Mouse (Mus musculus): ENCODE measurements around the gene C2cd2l. TPM values are rescaled to one million over a fixed set of nuclear protein-coding genes. Genes with fewer than 3 reads are reported as not detected.
"Not testable (repeated sequence)": the region's sequence is repeated elsewhere in the genome, so short reads cannot be mapped to it uniquely, and the experiment has no call there.

C2cd2l gene
- polyA plus RNA-seq, 1 experiment: 11.8 TPM

GRCm38 (mm10) chr9:44311136-44312134 is 8.7 kb downstream of the C2cd2l start:
- Histone ChIP-seq H3K4me1 (ENCODE audit: control insufficient read depth, insufficient read depth, insufficient read length, low read length) (peaks cover 8% of the 10 kb centered on the region), H3K27ac (replicated peaks; ENCODE audit: low read depth, low read length) (peak overlapping the region; percentile 99), H3K4me3 (ENCODE audit: insufficient read depth, low read depth, low read length) (peak overlapping the region; percentile 48)

DNA sequence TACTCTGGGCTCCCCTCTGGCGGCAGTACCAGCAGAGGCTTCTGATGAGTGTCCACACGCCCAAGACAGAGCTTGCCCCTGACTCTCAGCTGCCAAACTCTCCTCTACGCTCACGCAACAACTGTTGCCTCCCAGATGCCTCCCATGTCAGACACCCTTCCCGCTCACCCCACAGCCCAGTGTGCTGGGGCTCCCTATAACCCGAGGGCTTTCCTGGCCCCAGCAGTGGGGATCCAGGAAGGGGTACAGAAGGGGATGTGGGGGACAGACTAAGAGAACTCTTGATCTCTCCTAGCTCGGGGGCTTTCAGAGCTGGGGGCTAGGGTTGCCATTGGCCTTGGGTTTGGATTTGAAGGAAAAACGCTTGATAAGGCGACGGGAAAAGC is 9.3 kb downstream of the C2cd2l start:
- peak overlapping the region; percentile 48 for H3K4me3 ChIP-seq (ENCODE audit: insufficient read depth, low read depth, low read length)
- peak overlapping the region; percentile 99 for H3K27ac ChIP-seq (replicated peaks; ENCODE audit: low read depth, low read length)
- peaks cover 8% of the 10 kb centered on the region for H3K4me1 ChIP-seq (ENCODE audit: control insufficient read depth, insufficient read depth, insufficient read length, low read length)

- H3K4me3 ChIP-seq (ENCODE audit: insufficient read depth, low read depth, low read length): no peak overlapping the region
- no peak overlapping the region for H3K27ac ChIP-seq (replicated peaks; ENCODE audit: low read depth, low read length)
- peaks cover 8% of the 10 kb centered on the region for H3K4me1 ChIP-seq (ENCODE audit: control insufficient read depth, insufficient read depth, insufficient read length, low read length)
Observed at GRCm38 (mm10) chr9:44309756-44310155, 10.3 kb downstream of the C2cd2l start.

DNA sequence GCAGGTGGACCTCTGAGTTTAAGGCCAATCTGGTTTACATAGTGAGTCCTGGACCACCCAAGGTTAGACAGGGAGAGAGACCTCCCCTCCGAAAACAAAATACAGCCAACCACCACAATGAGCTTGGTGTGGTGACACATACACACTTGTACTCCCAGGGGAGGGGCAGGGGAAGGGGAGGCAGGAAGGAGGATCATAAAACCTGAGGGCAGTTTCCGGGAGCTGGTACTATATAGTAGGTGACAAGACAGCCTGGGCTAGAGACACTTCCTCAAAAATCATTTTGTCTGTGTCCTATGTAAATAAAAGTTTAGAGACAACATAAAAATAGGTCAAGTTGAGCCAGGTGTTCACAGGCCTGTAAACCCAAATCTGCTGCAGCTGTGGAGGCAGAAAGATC is 12.8 kb downstream of the C2cd2l start:
- Histone ChIP-seq H3K4me1 (ENCODE audit: control insufficient read depth, insufficient read depth, insufficient read length, low read length) (peaks cover 11% of the 10 kb centered on the region), H3K27ac (replicated peaks; ENCODE audit: low read depth, low read length) (no peak overlapping the region), H3K4me3 (ENCODE audit: insufficient read depth, low read depth, low read length) (no peak overlapping the region)

GRCm38 (mm10) chr9:44306532-44306931 is 13.6 kb downstream of the C2cd2l start:
- peaks cover 11% of the 10 kb centered on the region for H3K4me1 ChIP-seq (ENCODE audit: control insufficient read depth, insufficient read depth, insufficient read length, low read length)
- H3K4me3 ChIP-seq (ENCODE audit: insufficient read depth, low read depth, low read length): no peak overlapping the region
- H3K27ac ChIP-seq (replicated peaks; ENCODE audit: low read depth, low read length): no peak overlapping the region

GRCm38 (mm10) chr9:44305466-44306079 is 14.5 kb downstream of the C2cd2l start, which contains the start of gene Hinfp:
Hinfp (minus strand) TSS chr9:44305671.
- peak within 1 kb of the TSS; percentile 71 for H3K4me3 ChIP-seq (ENCODE audit: insufficient read depth, low read depth, low read length)
- peaks cover 7% of the 10 kb centered on the region for H3K4me1 ChIP-seq (ENCODE audit: control insufficient read depth, insufficient read depth, insufficient read length, low read length)
- peak within 1 kb of the TSS; percentile 69 for H3K27ac ChIP-seq (replicated peaks; ENCODE audit: low read depth, low read length)

GRCm38 (mm10) chr9:44300001-44300400 is 20.1 kb downstream of the C2cd2l start:
- H3K4me3 ChIP-seq (ENCODE audit: insufficient read depth, low read depth, low read length); H3K4me1 ChIP-seq (ENCODE audit: control insufficient read depth, insufficient read depth, insufficient read length, low read length); H3K27ac ChIP-seq (replicated peaks; ENCODE audit: low read depth, low read length): not testable (repeated sequence)

GRCm38 (mm10) chr9:44292490-44292889 is 27.6 kb downstream of the C2cd2l start:
- H3K4me1 ChIP-seq (ENCODE audit: control insufficient read depth, insufficient read depth, insufficient read length, low read length): peaks cover under 1% of the 10 kb centered on the region; the same call in 1 of the 2 replicates
- H3K27ac ChIP-seq (replicated peaks; ENCODE audit: low read depth, low read length): no peak overlapping the region
- H3K4me3 ChIP-seq (ENCODE audit: insufficient read depth, low read depth, low read length): no peak overlapping the region

GRCm38 (mm10) chr9:44288959-44289291 is 31.2 kb downstream of the C2cd2l start:
- H3K4me3 ChIP-seq (ENCODE audit: insufficient read depth, low read depth, low read length): no peak overlapping the region
- no peak overlapping the region for H3K27ac ChIP-seq (replicated peaks; ENCODE audit: low read depth, low read length)
- H3K4me1 ChIP-seq (ENCODE audit: control insufficient read depth, insufficient read depth, insufficient read length, low read length): peaks cover 4% of the 10 kb centered on the region; the same call in 1 of the 2 replicates

GRCm38 (mm10) chr9:44288076-44288958 is 31.8 kb downstream of the C2cd2l start, which contains the start of gene Abcg4:
Abcg4 (minus strand) TSS chr9:44288615.
- H3K4me1 ChIP-seq (ENCODE audit: control insufficient read depth, insufficient read depth, insufficient read length, low read length): peaks cover 4% of the 10 kb centered on the region; the same call in 1 of the 2 replicates
- peak within 1 kb of the TSS; percentile 57 for H3K4me3 ChIP-seq (ENCODE audit: insufficient read depth, low read depth, low read length)
- H3K27ac ChIP-seq (replicated peaks; ENCODE audit: low read depth, low read length): no peak within 1 kb of the TSS

GRCm38 (mm10) chr9:44287401-44288075 is 32.5 kb downstream of the C2cd2l start:
- H3K4me3 ChIP-seq (ENCODE audit: insufficient read depth, low read depth, low read length): peak overlapping the region; percentile 57
- H3K27ac ChIP-seq (replicated peaks; ENCODE audit: low read depth, low read length): no peak overlapping the region
- peaks cover 4% of the 10 kb centered on the region; the same call in 1 of the 2 replicates for H3K4me1 ChIP-seq (ENCODE audit: control insufficient read depth, insufficient read depth, insufficient read length, low read length)

DNA sequence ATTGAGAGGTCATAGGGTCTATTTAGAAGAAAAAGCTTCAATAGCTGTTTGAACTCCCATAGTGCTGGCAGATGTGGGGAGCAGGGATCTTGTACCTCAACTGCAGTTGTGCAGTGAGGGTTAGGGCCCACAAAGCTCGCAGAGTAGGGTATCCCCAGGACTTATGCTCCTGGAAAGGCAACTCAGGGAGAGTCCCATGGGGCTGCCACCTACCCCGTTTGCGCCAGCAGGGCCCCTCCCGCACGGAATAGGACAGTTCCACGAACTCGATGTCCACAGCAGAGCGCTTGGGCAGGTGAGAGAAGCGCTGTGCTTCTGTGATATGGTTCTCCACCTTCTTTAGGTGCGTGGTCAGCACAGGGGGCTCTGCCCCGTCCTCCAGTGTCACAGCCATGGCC is 33.1 kb downstream of the C2cd2l start:
- H3K4me1 ChIP-seq (ENCODE audit: control insufficient read depth, insufficient read depth, insufficient read length, low read length): peaks cover 4% of the 10 kb centered on the region; the same call in 1 of the 2 replicates
- H3K27ac ChIP-seq (replicated peaks; ENCODE audit: low read depth, low read length): no peak overlapping the region
- H3K4me3 ChIP-seq (ENCODE audit: insufficient read depth, low read depth, low read length): peak overlapping the region; percentile 57

DNA sequence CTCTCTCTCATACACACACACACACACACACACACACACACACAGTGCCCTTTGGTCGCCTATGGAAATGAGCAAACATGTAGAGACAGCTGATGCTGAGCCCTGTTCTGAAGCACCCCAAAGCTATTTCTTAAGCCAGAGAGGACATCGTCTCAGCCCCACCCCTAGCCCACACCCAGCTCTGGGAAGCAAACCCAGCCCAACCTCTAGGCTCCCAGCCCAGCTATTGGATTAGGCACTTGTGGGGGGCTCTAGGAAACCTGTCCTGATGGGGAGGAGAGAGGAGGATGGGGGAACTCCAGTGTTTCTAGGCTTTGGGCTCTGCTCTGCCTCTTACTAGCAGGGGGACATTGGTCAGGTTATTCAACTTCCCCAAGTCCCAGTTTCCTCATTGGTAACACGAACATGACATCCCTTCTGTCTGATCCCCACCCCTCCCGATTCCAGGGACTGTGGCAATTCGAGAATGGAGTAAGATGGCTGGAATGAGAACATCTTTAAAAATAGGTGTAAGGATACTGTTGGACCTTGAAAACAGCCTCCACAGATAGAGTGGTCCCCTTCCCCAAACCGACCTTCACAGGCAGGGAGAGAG is 33.7 kb downstream of the C2cd2l start:
- H3K27ac ChIP-seq (replicated peaks; ENCODE audit: low read depth, low read length): no peak overlapping the region
- H3K4me1 ChIP-seq (ENCODE audit: control insufficient read depth, insufficient read depth, insufficient read length, low read length): peaks cover 4% of the 10 kb centered on the region; the same call in 1 of the 2 replicates
- no peak overlapping the region for H3K4me3 ChIP-seq (ENCODE audit: insufficient read depth, low read depth, low read length)

DNA sequence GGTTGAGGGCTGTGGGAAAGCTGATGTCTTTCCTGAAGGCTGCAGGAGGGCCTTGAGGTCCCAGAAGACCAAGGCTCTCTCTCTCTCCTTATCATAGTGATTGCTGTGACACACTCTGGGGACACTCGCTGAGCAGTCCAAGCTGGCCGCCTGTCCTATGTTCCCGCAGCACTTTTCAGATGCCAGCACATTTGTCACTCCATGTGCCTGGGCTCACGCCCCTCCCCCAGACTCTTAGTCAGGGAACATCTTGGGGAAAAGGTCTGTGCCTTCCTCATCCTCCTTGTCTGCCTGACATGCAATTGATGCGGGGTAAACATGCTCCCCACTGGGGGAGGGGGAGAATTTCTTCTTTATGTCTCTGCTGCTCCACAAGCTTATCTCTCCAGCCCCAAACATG is 36.9 kb downstream of the C2cd2l start:
- no peak overlapping the region for H3K27ac ChIP-seq (replicated peaks; ENCODE audit: low read depth, low read length)
- no peak overlapping the region for H3K4me3 ChIP-seq (ENCODE audit: insufficient read depth, low read depth, low read length)
- H3K4me1 ChIP-seq (ENCODE audit: control insufficient read depth, insufficient read depth, insufficient read length, low read length): peaks cover 4% of the 10 kb centered on the region; the same call in 1 of the 2 replicates

All from brown adipose tissue, adult 24 weeks (tissue).